Mouse (Mus musculus): ENCODE results near the gene Zfp82. TPM values are rescaled to one million over a fixed set of nuclear protein-coding genes. Genes with fewer than 3 reads are reported as not detected.

The Zfp82 gene
- polyA plus RNA-seq, 1 experiment from 2014 or later, result 3.5 TPM

DNA sequence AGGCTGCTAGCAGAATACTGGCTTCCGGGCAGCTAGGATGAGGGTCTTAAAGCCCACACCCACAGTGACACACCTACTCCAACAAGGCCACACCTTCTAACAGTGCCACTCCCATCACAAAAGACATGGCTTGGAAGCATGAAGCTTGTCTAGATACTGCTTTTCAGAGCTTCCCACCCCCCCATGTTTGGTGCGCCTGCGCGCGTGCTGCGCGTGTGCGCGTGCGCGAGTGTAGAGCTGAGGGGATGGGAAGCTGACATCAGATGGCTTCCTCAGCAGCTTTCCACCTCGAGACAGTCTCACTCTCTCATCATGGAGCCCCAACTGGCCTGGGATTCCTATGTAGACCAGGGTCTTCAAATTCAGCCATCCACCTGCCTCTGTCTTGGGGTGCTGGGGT lies 38.4 kb downstream of the Zfp82 start:
- no peak overlapping the region for H3K4me3 ChIP-seq
- H3K9ac ChIP-seq, result no peak overlapping the region
- no peak overlapping the region for H3K4me2 ChIP-seq
- 84% methylated on average over 12 of the region's 12 CpGs for WGBS
- no peaks in the 10 kb centered on the region for H3K9me3 ChIP-seq (replicated peaks)
- H3K36me3 ChIP-seq, result peaks cover 16% of the 10 kb centered on the region
- H3K4me1 ChIP-seq (replicated peaks), result no peaks in the 10 kb centered on the region
- ATAC-seq (replicated peaks; ENCODE audit: insufficient number of reproducible peaks, insufficient read depth, low FRiP score, low read depth), result no peak
- no peak overlapping the region for H3K27ac ChIP-seq
- no peaks in the 10 kb centered on the region for H3K27me3 ChIP-seq

DNA sequence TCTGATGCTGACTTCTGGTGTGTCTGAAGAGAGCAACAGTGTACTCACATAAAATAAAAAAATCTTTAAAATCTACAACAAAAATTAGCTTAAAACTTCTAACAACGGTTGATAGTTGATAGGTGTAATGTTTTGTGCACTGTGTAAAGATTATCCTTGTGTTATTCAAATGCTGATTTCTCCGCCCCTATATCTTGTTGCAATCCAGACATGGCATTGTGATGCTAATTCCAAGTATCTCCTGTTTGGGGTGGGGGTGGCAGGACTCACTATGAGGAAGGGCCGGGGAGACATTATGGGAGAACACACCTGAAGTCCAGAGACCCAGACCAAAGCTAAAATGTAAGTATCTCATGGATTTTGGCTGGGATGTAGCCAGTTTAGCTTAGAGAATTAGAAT lies 41.3 kb downstream of the Zfp82 start:
- H3K27ac ChIP-seq, result no peak overlapping the region
- ATAC-seq (replicated peaks; ENCODE audit: insufficient number of reproducible peaks, insufficient read depth, low FRiP score, low read depth), result no peak
- H3K36me3 ChIP-seq, result peaks cover 13% of the 10 kb centered on the region
- no peak overlapping the region for H3K9ac ChIP-seq
- H3K4me1 ChIP-seq (replicated peaks), result no peaks in the 10 kb centered on the region
- H3K4me3 ChIP-seq, result no peak overlapping the region
- 89% methylated on average over 3 of the region's 3 CpGs for WGBS
- H3K4me2 ChIP-seq, result no peak overlapping the region
- H3K9me3 ChIP-seq (replicated peaks), result no peaks in the 10 kb centered on the region
- H3K27me3 ChIP-seq, result no peaks in the 10 kb centered on the region

DNA sequence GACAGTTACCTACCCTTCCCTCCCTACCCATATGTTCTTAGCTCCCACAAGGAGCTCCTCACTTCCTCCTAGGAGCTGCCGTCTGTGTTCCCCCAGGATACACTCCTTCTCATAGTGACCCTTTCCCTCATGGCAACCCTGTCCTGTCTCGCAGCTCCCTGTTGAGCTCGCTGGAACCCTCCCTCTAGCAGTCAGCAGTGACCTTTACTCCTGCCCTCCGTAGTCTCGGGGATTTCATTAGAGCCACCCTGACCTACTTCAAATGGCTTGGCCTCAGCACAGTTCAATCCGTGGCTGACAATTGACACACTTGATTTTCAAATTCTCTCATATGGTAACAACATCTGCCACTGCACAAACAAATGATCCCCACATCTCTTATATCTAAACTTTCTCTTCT lies 42.0 kb downstream of the Zfp82 start:
- no peak overlapping the region for H3K9ac ChIP-seq
- no peaks in the 10 kb centered on the region for H3K9me3 ChIP-seq (replicated peaks)
- no peaks in the 10 kb centered on the region for H3K27me3 ChIP-seq
- WGBS, result 30% methylated on average over 6 of the region's 6 CpGs
- no peak for ATAC-seq (replicated peaks; ENCODE audit: insufficient number of reproducible peaks, insufficient read depth, low FRiP score, low read depth)
- no peak overlapping the region for H3K27ac ChIP-seq
- no peak overlapping the region for H3K4me3 ChIP-seq
- no peaks in the 10 kb centered on the region for H3K4me1 ChIP-seq (replicated peaks)
- peaks cover 18% of the 10 kb centered on the region for H3K36me3 ChIP-seq
- H3K4me2 ChIP-seq, result no peak overlapping the region

DNA sequence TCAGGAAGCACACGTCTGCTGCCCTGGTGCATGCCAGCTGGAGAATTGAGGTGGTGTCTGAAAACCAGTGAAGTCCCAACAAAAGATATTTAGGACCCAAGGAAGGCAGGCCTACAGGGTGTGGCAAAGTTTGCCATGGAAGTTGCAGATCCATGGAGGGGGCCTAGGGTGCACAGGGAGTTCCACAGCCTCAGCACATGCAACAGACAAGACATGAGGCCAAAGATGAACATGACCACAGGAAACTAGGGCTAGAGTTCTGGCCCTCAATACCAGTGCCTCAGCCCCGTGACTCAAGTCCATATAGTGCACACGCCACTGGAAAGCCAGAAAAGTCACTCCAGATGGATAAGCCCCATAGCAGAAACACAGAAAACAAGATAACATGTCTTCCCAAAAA lies 44.1 kb downstream of the Zfp82 start:
- Histone ChIP-seq H3K27me3 (no peaks in the 10 kb centered on the region), H3K4me1 (replicated peaks) (0 out of 2 replicates have a peak, but pooled peaks cover 3% of the 10 kb centered on the region), H3K27ac (no peak overlapping the region), H3K4me3 (no peak overlapping the region), H3K36me3 (peaks cover 38% of the 10 kb centered on the region), H3K9ac (no peak overlapping the region), H3K4me2 (no peak overlapping the region), H3K9me3 (replicated peaks) (no peaks in the 10 kb centered on the region)
- WGBS, result 82% methylated on average over 3 of the region's 3 CpGs
- no peak for ATAC-seq (replicated peaks; ENCODE audit: insufficient number of reproducible peaks, insufficient read depth, low FRiP score, low read depth)

DNA sequence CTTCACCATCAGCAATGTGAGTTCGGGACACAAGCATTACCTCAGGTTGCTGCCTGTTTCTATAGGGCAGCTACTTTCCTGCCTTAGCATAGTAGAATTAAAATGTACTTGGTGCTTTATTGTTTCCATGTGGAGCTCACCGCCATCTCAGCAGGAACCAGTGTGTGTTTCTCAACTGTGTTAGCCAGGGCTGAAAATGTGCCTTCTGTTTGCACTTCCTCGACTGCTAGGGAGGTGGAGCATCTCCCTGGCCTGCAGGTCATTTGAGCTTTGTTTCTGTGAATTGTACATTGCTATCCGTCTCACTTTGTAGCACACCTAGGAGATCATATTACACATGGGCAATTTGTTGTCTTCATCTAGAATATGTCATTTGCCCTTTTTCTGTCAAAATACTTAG lies 45.4 kb downstream of the Zfp82 start:
- Histone ChIP-seq H3K27ac (no peak overlapping the region), H3K36me3 (peaks cover 50% of the 10 kb centered on the region), H3K4me2 (no peak overlapping the region), H3K9ac (no peak overlapping the region), H3K9me3 (replicated peaks) (no peaks in the 10 kb centered on the region), H3K4me3 (no peak overlapping the region), H3K27me3 (no peaks in the 10 kb centered on the region), H3K4me1 (replicated peaks) (0 out of 2 replicates have a peak, but pooled peaks cover 3% of the 10 kb centered on the region)
- 78% methylated on average over 4 of the region's 4 CpGs for WGBS
- ATAC-seq (replicated peaks; ENCODE audit: insufficient number of reproducible peaks, insufficient read depth, low FRiP score, low read depth), result no peak

DNA sequence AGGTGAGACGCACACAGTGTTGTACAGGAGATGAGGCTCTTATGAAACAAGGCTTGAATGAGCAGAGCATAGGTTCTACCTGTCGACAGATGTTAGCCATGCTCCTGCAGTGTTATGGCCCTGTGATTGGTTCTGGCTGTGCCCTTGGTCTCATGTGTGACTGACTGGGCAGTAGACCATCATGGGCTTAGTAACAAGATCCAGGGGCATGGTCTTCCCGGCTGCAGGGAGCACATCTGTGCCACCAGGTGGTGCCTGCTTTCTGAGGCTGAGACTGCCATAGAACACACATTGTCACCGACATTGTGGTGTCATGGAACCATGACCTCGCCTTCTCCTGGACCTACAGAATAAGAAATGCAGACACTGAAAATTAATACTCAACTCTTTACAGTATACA lies 47.3 kb downstream of the Zfp82 start:
- peaks cover 67% of the 10 kb centered on the region for H3K36me3 ChIP-seq
- H3K9ac ChIP-seq, result no peak overlapping the region
- H3K9me3 ChIP-seq (replicated peaks), result no peaks in the 10 kb centered on the region
- 0 out of 2 replicates have a peak, but pooled peaks cover 3% of the 10 kb centered on the region for H3K4me1 ChIP-seq (replicated peaks)
- H3K4me3 ChIP-seq, result no peak overlapping the region
- no peak for ATAC-seq (replicated peaks; ENCODE audit: insufficient number of reproducible peaks, insufficient read depth, low FRiP score, low read depth)
- H3K4me2 ChIP-seq, result no peak overlapping the region
- WGBS, result 77% methylated on average over 5 of the region's 5 CpGs
- H3K27ac ChIP-seq, result no peak overlapping the region
- no peaks in the 10 kb centered on the region for H3K27me3 ChIP-seq

DNA sequence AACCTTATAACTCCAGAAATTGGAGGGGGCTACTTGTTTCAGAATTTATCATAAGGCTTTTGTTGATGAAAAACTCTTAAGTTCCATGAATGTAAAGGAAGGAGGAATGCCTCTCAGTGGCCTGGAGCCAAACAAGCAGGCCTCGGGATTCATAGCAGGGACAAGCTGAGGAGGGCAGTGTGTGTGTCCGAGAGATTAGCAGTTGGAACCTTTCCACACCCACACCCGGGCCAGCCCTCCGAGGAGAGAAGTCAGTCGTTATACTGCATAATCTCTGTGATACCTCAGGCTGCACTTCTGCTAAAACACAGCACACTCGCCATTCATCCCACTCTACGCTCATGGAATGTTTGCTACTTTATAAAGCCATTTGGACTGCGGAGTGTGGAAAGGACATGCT lies 48.9 kb downstream of the Zfp82 start:
- 59% methylated on average over 8 of the region's 8 CpGs for WGBS

DNA sequence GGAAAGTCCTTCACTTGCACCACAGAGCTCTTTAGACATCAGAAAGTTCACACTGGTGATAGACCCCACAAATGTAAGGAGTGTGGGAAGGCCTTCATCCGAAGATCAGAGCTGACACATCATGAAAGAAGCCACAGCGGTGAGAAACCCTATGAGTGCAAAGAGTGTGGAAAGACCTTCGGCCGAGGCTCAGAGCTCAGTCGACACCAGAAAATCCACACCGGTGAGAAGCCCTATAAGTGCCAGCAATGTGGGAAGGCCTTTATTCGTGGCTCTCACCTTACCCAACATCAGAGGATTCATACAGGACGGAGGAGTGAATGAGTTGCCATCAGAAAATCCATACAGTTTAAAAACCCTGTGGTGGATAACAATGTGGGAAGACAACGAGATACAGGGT lies 49.4 kb downstream of the Zfp82 start:
- WGBS, result 89% methylated on average over 9 of the region's 9 CpGs
- Histone ChIP-seq H3K27ac (no peak overlapping the region), H3K36me3 (peaks cover 85% of the 10 kb centered on the region), H3K9me3 (replicated peaks) (no peaks in the 10 kb centered on the region), H3K4me2 (no peak overlapping the region), H3K27me3 (no peaks in the 10 kb centered on the region), H3K9ac (no peak overlapping the region), H3K4me3 (no peak overlapping the region), H3K4me1 (replicated peaks) (0 out of 2 replicates have a peak, but pooled peaks cover 3% of the 10 kb centered on the region)
- ATAC-seq (replicated peaks; ENCODE audit: insufficient number of reproducible peaks, insufficient read depth, low FRiP score, low read depth), result no peak

More for the DNA sequence above, 48.9 kb downstream of the Zfp82 start:
- no peak overlapping the region for H3K27ac ChIP-seq
- no peak overlapping the region for H3K4me3 ChIP-seq
- no peak overlapping the region for H3K4me2 ChIP-seq
- peaks cover 80% of the 10 kb centered on the region for H3K36me3 ChIP-seq
- no peaks in the 10 kb centered on the region for H3K9me3 ChIP-seq (replicated peaks)
- no peak for ATAC-seq (replicated peaks; ENCODE audit: insufficient number of reproducible peaks, insufficient read depth, low FRiP score, low read depth)
- 0 out of 2 replicates have a peak, but pooled peaks cover 3% of the 10 kb centered on the region for H3K4me1 ChIP-seq (replicated peaks)
- H3K9ac ChIP-seq, result no peak overlapping the region
- H3K27me3 ChIP-seq, result no peaks in the 10 kb centered on the region

DNA sequence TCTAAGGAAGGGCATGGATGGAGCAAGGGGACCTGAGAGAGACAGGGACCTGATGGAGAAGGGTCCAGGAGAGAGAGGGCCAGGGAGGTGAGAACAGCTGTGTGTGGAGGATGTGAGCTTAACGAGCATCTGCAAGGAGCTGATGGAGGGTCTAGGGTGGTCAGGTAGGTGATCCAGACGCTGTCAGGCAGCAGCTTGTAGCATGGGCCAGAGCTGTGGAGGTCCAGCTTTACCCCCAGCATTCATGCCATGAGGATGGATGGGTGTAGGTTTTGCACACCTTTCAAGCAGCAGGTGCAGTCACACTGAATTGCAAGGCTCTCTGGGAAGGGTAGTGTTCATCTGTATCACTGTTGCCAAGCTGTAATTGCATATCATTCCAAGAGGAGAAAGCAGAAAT lies 53.2 kb downstream of the Zfp82 start:
- ATAC-seq (replicated peaks; ENCODE audit: insufficient number of reproducible peaks, insufficient read depth, low FRiP score, low read depth), result no peak
- no peak overlapping the region for H3K9ac ChIP-seq
- H3K27ac ChIP-seq, result no peak overlapping the region
- H3K4me1 ChIP-seq (replicated peaks), result 0 out of 2 replicates have a peak, but pooled peaks cover 3% of the 10 kb centered on the region
- H3K4me2 ChIP-seq, result no peak overlapping the region
- no peaks in the 10 kb centered on the region for H3K9me3 ChIP-seq (replicated peaks)
- no peak overlapping the region for H3K4me3 ChIP-seq
- H3K36me3 ChIP-seq, result peaks cover 91% of the 10 kb centered on the region
- 83% methylated on average over 2 of the region's 2 CpGs for WGBS
- H3K27me3 ChIP-seq, result no peaks in the 10 kb centered on the region

DNA sequence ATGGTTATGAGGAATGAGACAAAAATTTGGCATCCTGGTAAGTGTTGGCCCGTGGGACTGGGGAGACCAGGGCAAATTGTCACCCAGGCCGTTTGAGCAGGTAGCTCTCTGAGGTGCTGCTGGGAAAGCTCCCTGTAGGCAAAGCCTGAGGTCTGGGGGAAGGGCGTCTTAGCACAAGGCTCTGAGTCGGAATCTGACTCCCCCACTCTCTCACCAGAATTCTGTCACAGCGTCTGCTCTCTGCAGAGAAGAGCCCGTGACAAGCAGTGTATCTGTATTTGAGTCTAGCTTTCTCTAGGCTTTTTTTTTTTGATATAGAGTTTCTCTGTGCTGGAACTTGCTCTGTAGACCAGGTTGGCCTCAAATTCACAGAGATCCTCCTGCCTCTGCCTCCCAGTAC lies 55.5 kb downstream of the Zfp82 start:
- no peak for ATAC-seq (replicated peaks; ENCODE audit: insufficient number of reproducible peaks, insufficient read depth, low FRiP score, low read depth)
- no peaks in the 10 kb centered on the region for H3K27me3 ChIP-seq
- 90% methylated on average over 6 of the region's 6 CpGs for WGBS
- H3K4me3 ChIP-seq, result no peak overlapping the region
- H3K4me1 ChIP-seq (replicated peaks), result no peaks in the 10 kb centered on the region
- peaks cover 85% of the 10 kb centered on the region for H3K36me3 ChIP-seq
- H3K4me2 ChIP-seq, result no peak overlapping the region
- no peaks in the 10 kb centered on the region for H3K9me3 ChIP-seq (replicated peaks)
- H3K9ac ChIP-seq, result no peak overlapping the region
- no peak overlapping the region for H3K27ac ChIP-seq

DNA sequence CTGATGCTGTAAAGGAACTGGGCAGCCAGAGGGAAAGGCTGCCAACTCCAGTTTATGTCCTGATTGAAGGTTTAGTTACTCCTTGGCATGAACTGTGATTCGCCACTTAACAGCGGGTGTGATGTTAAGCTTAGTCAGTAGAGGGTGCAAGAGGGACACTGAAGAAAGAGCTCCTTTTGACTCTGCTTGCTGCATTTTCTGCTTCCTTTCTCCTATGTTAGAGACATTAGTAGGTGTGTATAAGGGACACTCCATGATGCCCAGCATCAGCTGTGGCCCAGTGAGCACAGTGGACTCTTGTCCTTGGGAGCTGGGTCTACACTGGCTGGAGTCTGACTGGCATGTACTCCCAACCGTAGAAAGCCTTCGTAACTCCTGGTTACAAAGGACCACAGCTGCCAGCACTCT lies 59.7 kb downstream of the Zfp82 start:
- H3K4me1 ChIP-seq (replicated peaks), result no peaks in the 10 kb centered on the region
- no peak; the same call in 1 of the 2 replicates for ATAC-seq (replicated peaks; ENCODE audit: insufficient number of reproducible peaks, insufficient read depth, low FRiP score, low read depth)
- peaks cover 64% of the 10 kb centered on the region for H3K36me3 ChIP-seq
- 79% methylated on average over 4 of the region's 4 CpGs for WGBS
- H3K27me3 ChIP-seq, result no peaks in the 10 kb centered on the region
- H3K9ac ChIP-seq, result no peak overlapping the region
- no peak overlapping the region for H3K4me2 ChIP-seq
- H3K27ac ChIP-seq, result no peak overlapping the region
- H3K4me3 ChIP-seq, result no peak overlapping the region
- H3K9me3 ChIP-seq (replicated peaks), result no peaks in the 10 kb centered on the region

DNA sequence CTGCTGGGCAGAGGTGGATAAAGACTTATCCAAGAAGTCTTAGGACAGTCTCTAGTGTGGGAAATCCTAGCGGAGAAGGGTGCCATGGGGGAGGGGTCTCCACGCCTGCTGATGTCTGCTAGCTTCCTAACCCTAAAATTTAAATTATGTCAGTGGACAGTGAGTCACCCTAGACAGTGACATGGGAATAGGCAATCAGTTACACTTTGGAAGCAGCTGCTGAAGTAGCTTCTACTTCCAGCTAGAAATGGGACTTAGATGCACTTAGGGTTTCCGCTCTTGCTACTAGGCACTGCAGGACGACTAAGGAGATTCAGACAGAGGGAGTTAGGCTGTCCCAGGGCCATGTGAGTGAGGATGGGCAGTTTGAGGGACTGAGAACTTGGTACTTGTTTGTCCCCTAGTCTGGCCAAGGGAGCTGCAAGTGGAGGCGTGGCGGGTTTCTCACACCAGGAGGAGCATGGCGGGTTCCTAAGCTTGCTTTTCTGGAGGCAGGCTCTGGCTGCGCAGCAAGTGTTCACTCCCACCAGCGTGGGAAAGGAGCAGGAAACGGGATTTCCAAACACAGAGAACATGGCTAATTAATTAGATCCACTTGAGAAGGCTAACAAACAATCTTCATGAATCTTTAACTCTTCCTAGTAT lies 62.0 kb downstream of the Zfp82 start:
- Histone ChIP-seq H3K4me2 (no peak overlapping the region), H3K9ac (no peak overlapping the region), H3K27ac (no peak overlapping the region), H3K36me3 (peaks cover 57% of the 10 kb centered on the region), H3K27me3 (no peaks in the 10 kb centered on the region), H3K4me3 (no peak overlapping the region), H3K9me3 (replicated peaks) (no peaks in the 10 kb centered on the region), H3K4me1 (replicated peaks) (no peaks in the 10 kb centered on the region)
- no peak for ATAC-seq (replicated peaks; ENCODE audit: insufficient number of reproducible peaks, insufficient read depth, low FRiP score, low read depth)
- 82% methylated on average over 10 of the region's 10 CpGs for WGBS
